Comparison of ENCODE assay signal across 8 mouse cellular contexts in the genomic region with DNA sequence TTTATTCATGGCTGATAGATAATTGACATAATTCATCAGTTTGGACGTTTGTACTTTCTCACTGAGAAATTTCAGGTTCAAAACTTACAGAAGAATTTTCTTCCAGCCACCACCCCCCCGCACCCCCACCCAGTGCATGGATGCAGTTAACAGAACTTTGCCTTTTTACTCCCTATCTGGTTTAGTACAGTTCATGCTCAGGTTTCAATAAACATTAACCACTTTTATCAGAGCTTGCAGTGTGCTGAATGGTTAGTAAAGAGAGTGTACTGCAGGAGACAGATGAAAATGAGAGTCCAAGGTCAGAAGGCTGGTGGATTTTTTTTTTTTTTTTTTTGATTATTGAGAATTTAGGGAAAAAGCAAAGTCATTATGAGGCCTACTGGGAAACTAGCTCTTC.
DNase-seq lines count a peak whose midpoint lies in the region; ATAC-seq and TF ChIP-seq lines count a peak whose summit lies in the region.

No protein-coding gene starts in this region.

- no peak overlapping the region for H3K9ac ChIP-seq in forebrain, postnatal 0 days
- H3K9ac ChIP-seq in forebrain, embryonic 14.5 days (ENCODE audit: low read length) = no peak overlapping the region
- H3K9ac ChIP-seq in kidney, embryonic 16.5 days (replicated peaks; ENCODE audit: low read length) = no peak overlapping the region; the same call in 1 of the 2 replicates
- H3K9ac ChIP-seq in liver, embryonic 16.5 days (ENCODE audit: low read depth, low read length) = peak overlapping the region; percentile 96

- no peak for TF ChIP-seq CTCF in forebrain, postnatal 0 days (IDR thresholded peaks at IDR 0.05; ENCODE audit: low read depth)
- no peak for TF ChIP-seq CTCF in bone marrow macrophage, adult 2 months (IDR thresholded peaks at IDR 0.05; ENCODE audit: low read depth, low read length)
- no peak for TF ChIP-seq CTCF in left cerebral cortex, adult 2 months (IDR thresholded peaks at IDR 0.05)

- WGBS in forebrain, postnatal 0 days = 73% methylated on average over 2 of the region's 2 CpGs
- 55% methylated on average over 2 of the region's 2 CpGs for WGBS in forebrain, embryonic 14.5 days
- 51% methylated on average over 2 of the region's 2 CpGs for WGBS in kidney, embryonic 16.5 days
- 9% methylated on average over 2 of the region's 2 CpGs for WGBS in liver, embryonic 16.5 days (ENCODE audit: insufficient replicate concordance)

- intact Hi-C loops in left cerebral cortex, adult 2 months (cut with DNase I) = no loop called here

- H3K9me3 ChIP-seq in forebrain, postnatal 0 days (ENCODE audit: low read length) = no peaks in the 10 kb centered on the region
- H3K9me3 ChIP-seq in forebrain, embryonic 14.5 days (replicated peaks; ENCODE audit: control insufficient read depth, low read length) = no peaks in the 10 kb centered on the region
- no peaks in the 10 kb centered on the region for H3K9me3 ChIP-seq in kidney, embryonic 16.5 days (ENCODE audit: low read length)
- H3K9me3 ChIP-seq in liver, embryonic 16.5 days (replicated peaks; ENCODE audit: control insufficient read depth, low read length) = no peaks in the 10 kb centered on the region

- no peak overlapping the region for H3K4me3 ChIP-seq in forebrain, postnatal 0 days (ENCODE audit: low read depth, low read length)
- H3K4me3 ChIP-seq in forebrain, embryonic 14.5 days (ENCODE audit: low read depth, low read length) = no peak overlapping the region
- no peak overlapping the region for H3K4me3 ChIP-seq in kidney, embryonic 16.5 days (ENCODE audit: low read length)
- H3K4me3 ChIP-seq in bone marrow macrophage, adult 2 months (ENCODE audit: insufficient read depth, low read length) = no peak overlapping the region
- peak overlapping the region; percentile 80 for H3K4me3 ChIP-seq in liver, embryonic 16.5 days (ENCODE audit: low read depth, low read length)
- H3K4me3 ChIP-seq in left cerebral cortex, adult 2 months = no peak overlapping the region

- H3K36me3 ChIP-seq in forebrain, postnatal 0 days (ENCODE audit: insufficient read depth) = no peaks in the 10 kb centered on the region
- H3K36me3 ChIP-seq in forebrain, embryonic 14.5 days (ENCODE audit: control insufficient read depth, insufficient read depth, low read length) = no peaks in the 10 kb centered on the region
- H3K36me3 ChIP-seq in kidney, embryonic 16.5 days (ENCODE audit: insufficient read depth, low read length) = no peaks in the 10 kb centered on the region
- H3K36me3 ChIP-seq in liver, embryonic 16.5 days (ENCODE audit: control insufficient read depth, insufficient read depth) = no peaks in the 10 kb centered on the region

- no peak overlapping the region for H3K27ac ChIP-seq in forebrain, postnatal 0 days (ENCODE audit: low read depth, low read length)
- H3K27ac ChIP-seq in forebrain, embryonic 14.5 days (ENCODE audit: low read depth, low read length) = no peak overlapping the region
- H3K27ac ChIP-seq in kidney, embryonic 16.5 days (ENCODE audit: low read length) = peak overlapping the region; percentile 70
- 0 out of 2 replicates have a peak overlapping the region, but pooled peaks have one; percentile 2 for H3K27ac ChIP-seq in bone marrow macrophage, adult 2 months (ENCODE audit: insufficient read depth, low read depth, low read length)
- H3K27ac ChIP-seq in liver, embryonic 16.5 days (ENCODE audit: low read length) = peak overlapping the region; percentile 94
- no peak overlapping the region for H3K27ac ChIP-seq in left cerebral cortex, adult 2 months

- ATAC-seq in forebrain, postnatal 0 days = no peak
- no peak for ATAC-seq in forebrain, embryonic 14.5 days
- no peak for ATAC-seq in kidney, embryonic 16.5 days (ENCODE audit: low FRiP score, low TSS enrichment)
- peak; percentile 12; the same call in 1 of the 2 replicates for ATAC-seq in liver, embryonic 16.5 days (ENCODE audit: low read depth)

- no peak for TF ChIP-seq POLR2A in bone marrow macrophage, adult 2 months (IDR thresholded peaks at IDR 0.05; ENCODE audit: borderline replicate concordance, low read depth, low read length)

- no peak for DNase-seq in forebrain, postnatal 0 days
- no peak for DNase-seq in forebrain, embryonic 14.5 days (ENCODE audit: low spot score)
- no peak for DNase-seq in kidney, postnatal 4 days
- DNase-seq in left cerebral cortex, adult 2 months (ENCODE audit: extremely low spot score in 1 of 2, low spot score in 2 of 2) = no peak
- DNase-seq in embryo, embryonic 10.5 days (ENCODE audit: low spot score) = no peak

- H3K4me1 ChIP-seq in forebrain, postnatal 0 days (ENCODE audit: insufficient read depth) = no peaks in the 10 kb centered on the region
- 0 out of 2 replicates have a peak, but pooled peaks cover 3% of the 10 kb centered on the region for H3K4me1 ChIP-seq in forebrain, embryonic 14.5 days (ENCODE audit: control insufficient read depth, insufficient read depth, low read length)
- peaks cover 65% of the 10 kb centered on the region for H3K4me1 ChIP-seq in kidney, embryonic 16.5 days (ENCODE audit: insufficient read depth, low read length)
- H3K4me1 ChIP-seq in bone marrow macrophage, adult 2 months (ENCODE audit: control insufficient read depth, insufficient read depth, low read length) = peaks cover 53% of the 10 kb centered on the region
- peaks cover 73% of the 10 kb centered on the region for H3K4me1 ChIP-seq in liver, embryonic 16.5 days (ENCODE audit: control insufficient read depth, low read depth, low read length)

- H3K4me2 ChIP-seq in forebrain, postnatal 0 days (ENCODE audit: low read depth) = peak overlapping the region; percentile 92; the same call in 1 of the 2 replicates
- no peak overlapping the region for H3K4me2 ChIP-seq in forebrain, embryonic 14.5 days (ENCODE audit: low read length)
- peak overlapping the region; percentile 84 for H3K4me2 ChIP-seq in kidney, embryonic 16.5 days (replicated peaks; ENCODE audit: low read depth, low read length)
- peak overlapping the region; percentile 99 for H3K4me2 ChIP-seq in liver, embryonic 16.5 days (ENCODE audit: low read depth, low read length)

- H3K27me3 ChIP-seq in forebrain, postnatal 0 days (ENCODE audit: insufficient read depth, low read length) = peaks cover 5% of the 10 kb centered on the region; the same call in 1 of the 2 replicates
- H3K27me3 ChIP-seq in forebrain, embryonic 14.5 days (replicated peaks; ENCODE audit: control insufficient read depth, insufficient read depth, low read length) = 0 out of 2 replicates have a peak, but pooled peaks cover 4% of the 10 kb centered on the region
- no peaks in the 10 kb centered on the region for H3K27me3 ChIP-seq in kidney, embryonic 16.5 days (ENCODE audit: insufficient read depth, low read length)
- H3K27me3 ChIP-seq in liver, embryonic 16.5 days (ENCODE audit: control insufficient read depth, insufficient read depth, low read depth, low read length) = no peaks in the 10 kb centered on the region

Comparison
In these comparisons a context has a peak if more than half of its experiments do, and no peak if none do; other contexts are left out.
1. H3K27ac ChIP-seq: peak in kidney, embryonic 16.5 days (single experiment), bone marrow macrophage, adult 2 months (single experiment) and liver, embryonic 16.5 days (single experiment); none in forebrain, postnatal 0 days (single experiment), forebrain, embryonic 14.5 days (single experiment) and left cerebral cortex, adult 2 months (single experiment).